Mouse (Mus musculus): Measurements from ENCODE around the gene Hspb11.
A peak's percentile ranks its signal among the peaks of the same experiment; 100 is the strongest.

Gene Hspb11

GRCm38 (mm10) chr4:107253125-107254091, at the start of gene Hspb11, which contains the start of gene Lrrc42:
TSS of gene Hspb11 (plus strand) at chr4:107253593.
TSS of gene Lrrc42 (minus strand) at chr4:107253532.
- DNase-seq (ENCODE audit: low spot score in 2 of 2), result peak; percentile 84 to 89

- DNase-seq (ENCODE audit: low spot score in 2 of 2), result no peak
These were observed 46.4 kb upstream of the Hspb11 start for GRCm38 (mm10) chr4:107207016-107207415.

GRCm38 (mm10) chr4:107208880-107209279, 44.5 kb upstream of the Hspb11 start, which contains the start of gene Ldlrad1:
TSS of gene Ldlrad1 (plus strand) at chr4:107209180.
- no peak for DNase-seq (ENCODE audit: low spot score in 2 of 2)

- DNase-seq (ENCODE audit: low spot score in 2 of 2), result peak; percentile 37 to 63
These were observed 42.8 kb upstream of the Hspb11 start for GRCm38 (mm10) chr4:107210483-107211097.

- DNase-seq (ENCODE audit: low spot score in 2 of 2), result no peak
These were observed 41.9 kb upstream of the Hspb11 start for GRCm38 (mm10) chr4:107211465-107211864.

- DNase-seq (ENCODE audit: low spot score in 2 of 2), result no peak
These were observed 41.5 kb upstream of the Hspb11 start for GRCm38 (mm10) chr4:107211936-107212335.

- no peak for DNase-seq (ENCODE audit: low spot score in 2 of 2)
These were observed 39.9 kb upstream of the Hspb11 start for GRCm38 (mm10) chr4:107213279-107214011.

- no peak for DNase-seq (ENCODE audit: low spot score in 2 of 2)
These were observed 35.8 kb upstream of the Hspb11 start for GRCm38 (mm10) chr4:107217574-107217973.

- DNase-seq (ENCODE audit: low spot score in 2 of 2), result no peak
These were observed 31.9 kb upstream of the Hspb11 start for GRCm38 (mm10) chr4:107221524-107221923.

GRCm38 (mm10) chr4:107223225-107224204, 29.9 kb upstream of the Hspb11 start:
- DNase-seq (ENCODE audit: low spot score in 2 of 2), result peak in 1 of 2 experiments; percentile 26

GRCm38 (mm10) chr4:107226313-107226712, 27.1 kb upstream of the Hspb11 start:
- no peak for DNase-seq (ENCODE audit: low spot score in 2 of 2)

GRCm38 (mm10) chr4:107232219-107232618, 21.2 kb upstream of the Hspb11 start:
- no peak for DNase-seq (ENCODE audit: low spot score in 2 of 2)

GRCm38 (mm10) chr4:107238253-107238652, 15.1 kb upstream of the Hspb11 start:
- no peak for DNase-seq (ENCODE audit: low spot score in 2 of 2)

- DNase-seq (ENCODE audit: low spot score in 2 of 2), result no peak
These were observed 13.2 kb upstream of the Hspb11 start for GRCm38 (mm10) chr4:107240196-107240595.

GRCm38 (mm10) chr4:107243365-107244333, 9.7 kb upstream of the Hspb11 start:
- DNase-seq (ENCODE audit: low spot score in 2 of 2), result no peak

GRCm38 (mm10) chr4:107245368-107245767, 8.0 kb upstream of the Hspb11 start:
- DNase-seq (ENCODE audit: low spot score in 2 of 2), result no peak

GRCm38 (mm10) chr4:107246040-107246439, 7.4 kb upstream of the Hspb11 start:
- DNase-seq (ENCODE audit: low spot score in 2 of 2), result no peak

GRCm38 (mm10) chr4:107247110-107247509, 6.3 kb upstream of the Hspb11 start:
- no peak for DNase-seq (ENCODE audit: low spot score in 2 of 2)

- no peak for DNase-seq (ENCODE audit: low spot score in 2 of 2)
These were observed 5.3 kb upstream of the Hspb11 start for GRCm38 (mm10) chr4:107248061-107248460.

- no peak for DNase-seq (ENCODE audit: low spot score in 2 of 2)
These were observed 3.9 kb upstream of the Hspb11 start for GRCm38 (mm10) chr4:107249471-107249870.
